In genomic region chr3:153348797-153349465, GRCm38 (mm10) we compare ENCODE assay signal across 13 mouse cellular contexts.
DNase-seq lines count a peak whose midpoint lies in the region; ATAC-seq and TF ChIP-seq lines count a peak whose summit lies in the region.
"Had no signal": no experiment of that assay in that cellular context is flagged by ENCODE, and none has a peak within 500 bp of the region (broad histone marks: within the 10 kb centered on the region; RNA-seq: fewer than 3 reads in every experiment).

No protein-coding gene starts in this region.

- peak; percentile 40; the same call in 1 of the 2 replicates for ATAC-seq in hindbrain, embryonic 14.5 days (ENCODE audit: low FRiP score)
- no peak for ATAC-seq in hindbrain, embryonic 13.5 days (ENCODE audit: low FRiP score)
- 0 out of 2 replicates have a peak, but pooled peaks have one; percentile 12 for ATAC-seq in midbrain, embryonic 11.5 days (ENCODE audit: low FRiP score)
- no peak for ATAC-seq in midbrain, embryonic 16.5 days
- ATAC-seq in stomach, postnatal 0 days (ENCODE audit: low FRiP score, low TSS enrichment): peak; percentile 63
- ATAC-seq in inflammation-experienced regulatory T-cells, adult 6 months: no peak
- ATAC-seq in cerebellum, adult (ENCODE audit: insufficient number of reproducible peaks, low FRiP score, low TSS enrichment): no peak
- ATAC-seq: activated CD4-positive, CD25-positive, alpha-beta regulatory T cell, adult 4 months had no signal

- WGBS in hindbrain, embryonic 14.5 days: 91% methylated on average over 9 of the region's 9 CpGs
- WGBS in hindbrain, embryonic 13.5 days: 94% methylated on average over 9 of the region's 9 CpGs
- 95% methylated on average over 7 of the region's 9 CpGs for WGBS in midbrain, embryonic 11.5 days
- 95% methylated on average over 9 of the region's 9 CpGs for WGBS in midbrain, embryonic 16.5 days
- WGBS in stomach, postnatal 0 days: 87% methylated on average over 9 of the region's 9 CpGs

- H3K9me3 ChIP-seq in hindbrain, embryonic 14.5 days (ENCODE audit: control insufficient read depth, low read length): no peaks in the 10 kb centered on the region
- no peaks in the 10 kb centered on the region for H3K9me3 ChIP-seq in hindbrain, embryonic 13.5 days
- H3K9me3 ChIP-seq in midbrain, embryonic 11.5 days (ENCODE audit: control insufficient read depth, low read length): no peaks in the 10 kb centered on the region
- H3K9me3 ChIP-seq in midbrain, embryonic 16.5 days (replicated peaks; ENCODE audit: control insufficient read depth, low read length, poor library complexity, severe bottlenecking): no peaks in the 10 kb centered on the region
- H3K9me3 ChIP-seq in stomach, postnatal 0 days (ENCODE audit: control insufficient read depth, low read length): no peaks in the 10 kb centered on the region

- peak; percentile 33; the same call in 1 of the 2 replicates for TF ChIP-seq CTCF in stomach, postnatal 0 days (IDR thresholded peaks at IDR 0.05; ENCODE audit: low read depth)

- H3K27me3 ChIP-seq in hindbrain, embryonic 14.5 days (ENCODE audit: control insufficient read depth, insufficient read depth, low read length): no peaks in the 10 kb centered on the region
- H3K27me3 ChIP-seq in hindbrain, embryonic 13.5 days: no peaks in the 10 kb centered on the region
- H3K27me3 ChIP-seq in midbrain, embryonic 11.5 days (ENCODE audit: control insufficient read depth, insufficient read depth, low read length): no peaks in the 10 kb centered on the region
- no peaks in the 10 kb centered on the region; the same call in 1 of the 2 replicates for H3K27me3 ChIP-seq in midbrain, embryonic 16.5 days (ENCODE audit: control insufficient read depth, insufficient read depth, low read depth, low read length)
- no peaks in the 10 kb centered on the region for H3K27me3 ChIP-seq in stomach, postnatal 0 days (ENCODE audit: control insufficient read depth, insufficient read depth, low read length)

- no peak overlapping the region for H3K27ac ChIP-seq in hindbrain, embryonic 14.5 days
- no peak overlapping the region for H3K27ac ChIP-seq in hindbrain, embryonic 13.5 days
- no peak overlapping the region for H3K27ac ChIP-seq in midbrain, embryonic 11.5 days (ENCODE audit: low read depth, low read length)
- H3K27ac ChIP-seq in midbrain, embryonic 16.5 days (ENCODE audit: low read length): no peak overlapping the region
- no peak overlapping the region for H3K27ac ChIP-seq in stomach, postnatal 0 days (replicated peaks)

- H3K4me2 ChIP-seq in hindbrain, embryonic 14.5 days (replicated peaks): no peak overlapping the region
- no peak overlapping the region for H3K4me2 ChIP-seq in hindbrain, embryonic 13.5 days
- H3K4me2 ChIP-seq in midbrain, embryonic 11.5 days: no peak overlapping the region
- H3K4me2 ChIP-seq in midbrain, embryonic 16.5 days (ENCODE audit: low read length): no peak overlapping the region
- H3K4me2 ChIP-seq in stomach, postnatal 0 days (replicated peaks; ENCODE audit: low read depth): no peak overlapping the region

- H3K4me3 ChIP-seq in hindbrain, embryonic 14.5 days (replicated peaks; ENCODE audit: low read length): no peak overlapping the region
- H3K4me3 ChIP-seq in hindbrain, embryonic 13.5 days: no peak overlapping the region
- H3K4me3 ChIP-seq in midbrain, embryonic 11.5 days (ENCODE audit: low read depth, low read length): no peak overlapping the region
- no peak overlapping the region for H3K4me3 ChIP-seq in midbrain, embryonic 16.5 days (ENCODE audit: low read depth, low read length)
- H3K4me3 ChIP-seq in stomach, postnatal 0 days (ENCODE audit: low read depth, low read length): no peak overlapping the region

- no peaks in the 10 kb centered on the region for H3K4me1 ChIP-seq in hindbrain, embryonic 14.5 days (replicated peaks; ENCODE audit: control insufficient read depth, insufficient read depth, low read length)
- H3K4me1 ChIP-seq in hindbrain, embryonic 13.5 days (replicated peaks): peaks cover 10% of the 10 kb centered on the region
- H3K4me1 ChIP-seq in midbrain, embryonic 11.5 days (ENCODE audit: control insufficient read depth, insufficient read depth, low read length): peaks cover 10% of the 10 kb centered on the region
- peaks cover 9% of the 10 kb centered on the region for H3K4me1 ChIP-seq in midbrain, embryonic 16.5 days (ENCODE audit: control insufficient read depth, insufficient read depth, low read length)
- H3K4me1 ChIP-seq in stomach, postnatal 0 days (replicated peaks; ENCODE audit: control insufficient read depth, insufficient read depth): no peaks in the 10 kb centered on the region

- no peaks in the 10 kb centered on the region for H3K36me3 ChIP-seq in hindbrain, embryonic 14.5 days (replicated peaks; ENCODE audit: control insufficient read depth, insufficient read depth)
- no peaks in the 10 kb centered on the region for H3K36me3 ChIP-seq in hindbrain, embryonic 13.5 days
- no peaks in the 10 kb centered on the region for H3K36me3 ChIP-seq in midbrain, embryonic 11.5 days (ENCODE audit: control insufficient read depth, insufficient read depth, low read length)
- no peaks in the 10 kb centered on the region for H3K36me3 ChIP-seq in midbrain, embryonic 16.5 days (ENCODE audit: control insufficient read depth, insufficient read depth, low read length)
- no peaks in the 10 kb centered on the region for H3K36me3 ChIP-seq in stomach, postnatal 0 days (ENCODE audit: control insufficient read depth, insufficient read depth, low read length)

- no peak for TF ChIP-seq EP300 in stomach, postnatal 0 days (optimal IDR thresholded peaks at IDR 0.05)

- H3K9ac ChIP-seq in hindbrain, embryonic 14.5 days: no peak overlapping the region
- no peak overlapping the region for H3K9ac ChIP-seq in hindbrain, embryonic 13.5 days
- no peak overlapping the region for H3K9ac ChIP-seq in midbrain, embryonic 11.5 days (ENCODE audit: low read length)
- H3K9ac ChIP-seq in midbrain, embryonic 16.5 days (ENCODE audit: low read depth, low read length): no peak overlapping the region
- H3K9ac ChIP-seq in stomach, postnatal 0 days (ENCODE audit: low read length): no peak overlapping the region

- DNase-seq in hindbrain, embryonic 14.5 days (ENCODE audit: low spot score): no peak
- DNase-seq in midbrain, embryonic 11.5 days (ENCODE audit: low spot score, missing footprints): no peak
- peak; percentile 98 for DNase-seq in ZHBTc4 (ENCODE audit: low read depth, low spot score)
- peak; percentile 20 for DNase-seq in stomach, postnatal 0 days (ENCODE audit: low spot score)
- DNase-seq: cerebellum, adult 9-10 months; heart, adult 18-20 months; heart, postnatal 14 days; thymus, postnatal 36 days had no signal

Comparison
In these comparisons a context has a peak if more than half of its experiments do, and no peak if none do; other contexts are left out.
1. ATAC-seq: peak in hindbrain, embryonic 14.5 days (single experiment), midbrain, embryonic 11.5 days (single experiment) and stomach, postnatal 0 days (single experiment); none in hindbrain, embryonic 13.5 days (single experiment), midbrain, embryonic 16.5 days (single experiment), inflammation-experienced regulatory T-cells, adult 6 months (single experiment) and cerebellum, adult (single experiment).
2. DNase-seq: peak in ZHBTc4 (single experiment) and stomach, postnatal 0 days (single experiment); none in hindbrain, embryonic 14.5 days (single experiment) and midbrain, embryonic 11.5 days (single experiment).